Mouse (Mus musculus) midbrain, embryonic 15.5 days (tissue): ENCODE measurements around the gene Pcdh9. TPM values are rescaled to one million over a fixed set of nuclear protein-coding genes. Genes with fewer than 3 reads are reported as not detected.

Experiments
- ATAC-seq: fragments of 200-750 bp; cut with Nextera tagmentation; replicated peaks from 2 replicates; pipeline ENCODE4 v1.8.0; 2017; ENCODE audit warnings: moderate TSS enrichment
- H3K27ac ChIP-seq: fragments of 300-500 bp; sonication (generic); 2 replicates; pipeline ENCODE4 v1.5.1; 2015; ENCODE audit warnings: mild to moderate bottlenecking, inconsistent platforms
- H3K27me3 ChIP-seq: fragments of 300-500 bp; sonication (generic); replicated peaks from 2 replicates; pipeline ENCODE4 v1.6.1; 2015; ENCODE audit warnings: inconsistent platforms
- H3K36me3 ChIP-seq: fragments of 300-500 bp; sonication (generic); replicated peaks from 2 replicates; pipeline ENCODE4 v1.6.1; 2015; ENCODE audit warnings: inconsistent platforms
- H3K4me1 ChIP-seq: fragments of 300-500 bp; sonication (generic); 2 replicates; pipeline ENCODE4 v1.6.1; 2015; ENCODE audit warnings: inconsistent platforms
- H3K4me2 ChIP-seq: fragments of 300-500 bp; sonication (generic); 2 replicates; pipeline ENCODE4 v1.6.1; 2015; ENCODE audit warnings: inconsistent platforms, mild to moderate bottlenecking, moderate library complexity
- H3K4me3 ChIP-seq: fragments of 300-500 bp; sonication (generic); 2 replicates; pipeline ENCODE4 v1.5.1; 2015; ENCODE audit warnings: mild to moderate bottlenecking, inconsistent platforms
- H3K9ac ChIP-seq: fragments of 300-500 bp; sonication (generic); 2 replicates; pipeline ENCODE4 v1.6.1; 2015; ENCODE audit warnings: mild to moderate bottlenecking, inconsistent platforms
- H3K9me3 ChIP-seq: fragments of 300-500 bp; sonication (generic); 2 replicates; pipeline ENCODE4 v1.6.1; 2016; ENCODE audit warnings: inconsistent platforms
- WGBS: fragments of 180-500 bp; shearing (Covaris S2); methylation state at CpG from one replicate; pipeline ENCODE4 v1.1.7; 2015; ENCODE audit warnings: mixed read lengths; 5-methylcytosine and 5-hydroxymethylcytosine counted together
- polyA plus RNA-seq: library from polyadenylated mRNA; unstranded; fragments of >200 nt; fragmentation: Nextera tagmentation; extraction: Ambion mirVana; gene quantifications from 2 replicates; pipeline ENCODE4 v1.2.1, GENCODE M21; 2015

The Pcdh9 gene
- 165 and 172 TPM in 2 replicates for polyA plus RNA-seq

- WGBS, result under 1% methylated on average over 50 of the region's 50 CpGs
- H3K9ac ChIP-seq, result peak within 1 kb of the TSS; percentile 57
- no peaks in the 10 kb centered on the region for H3K9me3 ChIP-seq
- H3K4me2 ChIP-seq, result peak within 1 kb of the TSS; percentile 76
- peak within 1 kb of the TSS; percentile 88 for H3K27ac ChIP-seq
- ATAC-seq, result peak; percentile 99
- peaks cover 16% of the 10 kb centered on the region for H3K4me1 ChIP-seq
- no peaks in the 10 kb centered on the region for H3K36me3 ChIP-seq
- H3K27me3 ChIP-seq, result no peaks in the 10 kb centered on the region
- H3K4me3 ChIP-seq, result peak within 1 kb of the TSS; percentile 61
Measured at GRCm38 (mm10) chr14:93890519-93891370, at the start of gene Pcdh9. Gene Pcdh9 (minus strand): TSS chr14:93890679.

GRCm38 (mm10) chr14:93906928-93907327, 16.4 kb upstream of the Pcdh9 start:
- Histone ChIP-seq H3K4me2 (no peak overlapping the region), H3K4me1 (no peaks in the 10 kb centered on the region), H3K9ac (no peak overlapping the region), H3K27me3 (no peaks in the 10 kb centered on the region), H3K36me3 (no peaks in the 10 kb centered on the region), H3K9me3 (no peaks in the 10 kb centered on the region), H3K4me3 (no peak overlapping the region), H3K27ac (no peak overlapping the region)
- ATAC-seq, result no peak
- 86% methylated on average over 1 of the region's 1 CpGs for WGBS

GRCm38 (mm10) chr14:93898533-93898932, 8.1 kb upstream of the Pcdh9 start:
- Histone ChIP-seq H3K9ac (no peak overlapping the region), H3K4me3 (no peak overlapping the region), H3K4me1 (no peaks in the 10 kb centered on the region), H3K9me3 (no peaks in the 10 kb centered on the region), H3K4me2 (no peak overlapping the region), H3K36me3 (no peaks in the 10 kb centered on the region), H3K27ac (no peak overlapping the region), H3K27me3 (no peaks in the 10 kb centered on the region)
- no peak for ATAC-seq

GRCm38 (mm10) chr14:93895131-93895530, 4.7 kb upstream of the Pcdh9 start:
- no peak overlapping the region for H3K27ac ChIP-seq
- H3K9ac ChIP-seq, result no peak overlapping the region
- peaks cover 4% of the 10 kb centered on the region for H3K4me1 ChIP-seq
- H3K27me3 ChIP-seq, result no peaks in the 10 kb centered on the region
- 93% methylated on average over 3 of the region's 3 CpGs for WGBS
- ATAC-seq, result no peak
- no peak overlapping the region for H3K4me2 ChIP-seq
- H3K9me3 ChIP-seq, result no peaks in the 10 kb centered on the region
- no peaks in the 10 kb centered on the region for H3K36me3 ChIP-seq
- H3K4me3 ChIP-seq, result no peak overlapping the region

- H3K36me3 ChIP-seq, result no peaks in the 10 kb centered on the region
- peak overlapping the region; percentile 76 for H3K4me2 ChIP-seq
- WGBS, result under 1% methylated on average over 13 of the region's 13 CpGs
- H3K4me1 ChIP-seq, result peaks cover 13% of the 10 kb centered on the region
- no peaks in the 10 kb centered on the region for H3K9me3 ChIP-seq
- peak; percentile 37; the same call in 1 of the 2 replicates for ATAC-seq
- H3K27ac ChIP-seq, result peak overlapping the region; percentile 88
- H3K9ac ChIP-seq, result peak overlapping the region; percentile 57
- H3K4me3 ChIP-seq, result peak overlapping the region; percentile 61
- H3K27me3 ChIP-seq, result no peaks in the 10 kb centered on the region
Measured at GRCm38 (mm10) chr14:93891371-93891746, 880 bp upstream of the Pcdh9 start.

GRCm38 (mm10) chr14:93889839-93890518, 500 bp downstream of the Pcdh9 start:
- H3K4me1 ChIP-seq, result peaks cover 22% of the 10 kb centered on the region
- WGBS, result under 1% methylated on average over 20 of the region's 20 CpGs

GRCm38 (mm10) chr14:93889231-93889630, 1.2 kb downstream of the Pcdh9 start:
- Histone ChIP-seq H3K4me1 (peaks cover 25% of the 10 kb centered on the region), H3K9me3 (no peaks in the 10 kb centered on the region), H3K9ac (peak overlapping the region; percentile 57), H3K4me3 (peak overlapping the region; percentile 61), H3K36me3 (no peaks in the 10 kb centered on the region), H3K27me3 (no peaks in the 10 kb centered on the region), H3K4me2 (peak overlapping the region; percentile 76), H3K27ac (peak overlapping the region; percentile 88; the same call in 1 of the 2 replicates)
- ATAC-seq, result no peak
- 13% methylated on average over 6 of the region's 6 CpGs for WGBS

More at GRCm38 (mm10) chr14:93889839-93890518, 500 bp downstream of the Pcdh9 start:
- no peaks in the 10 kb centered on the region for H3K9me3 ChIP-seq
- no peaks in the 10 kb centered on the region for H3K36me3 ChIP-seq
- H3K9ac ChIP-seq, result peak overlapping the region; percentile 57
- H3K4me2 ChIP-seq, result peak overlapping the region; percentile 76
- H3K27ac ChIP-seq, result peak overlapping the region; percentile 88
- ATAC-seq, result peak; percentile 56
- no peaks in the 10 kb centered on the region for H3K27me3 ChIP-seq
- H3K4me3 ChIP-seq, result peak overlapping the region; percentile 61

- ATAC-seq, result no peak
- no peaks in the 10 kb centered on the region for H3K27me3 ChIP-seq
- no peaks in the 10 kb centered on the region for H3K9me3 ChIP-seq
- WGBS, result 59% methylated on average over 5 of the region's 5 CpGs
- H3K4me3 ChIP-seq, result peak overlapping the region; percentile 61
- peak overlapping the region; percentile 76 for H3K4me2 ChIP-seq
- no peak overlapping the region for H3K27ac ChIP-seq
- peak overlapping the region; percentile 27; the same call in 1 of the 2 replicates for H3K9ac ChIP-seq
- peaks cover 25% of the 10 kb centered on the region for H3K4me1 ChIP-seq
- no peaks in the 10 kb centered on the region for H3K36me3 ChIP-seq
Measured at GRCm38 (mm10) chr14:93888346-93888745, 2.1 kb downstream of the Pcdh9 start.

GRCm38 (mm10) chr14:93887066-93887465, 3.4 kb downstream of the Pcdh9 start:
- Histone ChIP-seq H3K4me3 (peak overlapping the region; percentile 61), H3K9ac (peak overlapping the region; percentile 27; the same call in 1 of the 2 replicates), H3K9me3 (no peaks in the 10 kb centered on the region), H3K4me1 (peaks cover 25% of the 10 kb centered on the region), H3K4me2 (peak overlapping the region; percentile 76), H3K36me3 (no peaks in the 10 kb centered on the region), H3K27ac (no peak overlapping the region), H3K27me3 (no peaks in the 10 kb centered on the region)
- no peak for ATAC-seq
- WGBS, result 56% methylated on average over 7 of the region's 7 CpGs

GRCm38 (mm10) chr14:93885551-93886084, 4.9 kb downstream of the Pcdh9 start:
- H3K9ac ChIP-seq, result no peak overlapping the region
- no peaks in the 10 kb centered on the region for H3K27me3 ChIP-seq
- no peaks in the 10 kb centered on the region for H3K36me3 ChIP-seq
- H3K4me2 ChIP-seq, result peak overlapping the region; percentile 76
- 83% methylated on average over 11 of the region's 11 CpGs for WGBS
- peak overlapping the region; percentile 20 for H3K4me3 ChIP-seq
- H3K27ac ChIP-seq, result no peak overlapping the region
- H3K9me3 ChIP-seq, result no peaks in the 10 kb centered on the region
- ATAC-seq, result no peak
- H3K4me1 ChIP-seq, result peaks cover 21% of the 10 kb centered on the region

- H3K27me3 ChIP-seq, result no peaks in the 10 kb centered on the region
- H3K4me2 ChIP-seq, result peak overlapping the region; percentile 42
- no peak overlapping the region for H3K9ac ChIP-seq
- ATAC-seq, result peak; percentile 75
- no peak overlapping the region for H3K27ac ChIP-seq
- H3K4me1 ChIP-seq, result peaks cover 21% of the 10 kb centered on the region
- peak overlapping the region; percentile 29 for H3K4me3 ChIP-seq
- H3K36me3 ChIP-seq, result no peaks in the 10 kb centered on the region
- no peaks in the 10 kb centered on the region for H3K9me3 ChIP-seq
- 1% methylated on average over 2 of the region's 2 CpGs for WGBS
Measured at GRCm38 (mm10) chr14:93884467-93884866, 6.0 kb downstream of the Pcdh9 start.

GRCm38 (mm10) chr14:93880071-93880470, 10.4 kb downstream of the Pcdh9 start:
- WGBS, result 96% methylated on average over 1 of the region's 1 CpGs
- no peak for ATAC-seq

More at GRCm38 (mm10) chr14:93880071-93880470, 10.4 kb downstream of the Pcdh9 start:
- Histone ChIP-seq H3K4me2 (no peak overlapping the region), H3K27me3 (no peaks in the 10 kb centered on the region), H3K27ac (no peak overlapping the region), H3K4me3 (no peak overlapping the region), H3K36me3 (no peaks in the 10 kb centered on the region), H3K9ac (no peak overlapping the region), H3K9me3 (no peaks in the 10 kb centered on the region), H3K4me1 (0 out of 2 replicates have a peak, but pooled peaks cover 4% of the 10 kb centered on the region)
